Mouse (Mus musculus) CH12.LX (cell line): Measurements from ENCODE around the gene Aatk. TPM values are rescaled to one million over a fixed set of nuclear protein-coding genes. Genes with fewer than 3 reads are reported as not detected.

ENCODE experiments used
- DNase-seq: peaks from one replicate; pipeline ENCODE4 v3.0.0-alpha.2; 2013; ENCODE audit errors: extremely low read depth
- H3K27ac ChIP-seq: 2 replicates; pipeline ENCODE4 v1.5.1; 2012; ENCODE audit warnings: low read depth, mild to moderate bottlenecking, control low read depth, moderate library complexity; ENCODE audit not compliant: insufficient read depth
- H3K27me3 ChIP-seq: replicated peaks from 2 replicates; pipeline ENCODE3; 2012; ENCODE audit warnings: inconsistent platforms
- H3K36me3 ChIP-seq, 2 experiments: replicated peaks in 1 of 2; 2 replicates each; pipeline versions ENCODE3 to v1.6.1; 2012; ENCODE audit warnings: inconsistent platforms in 1 of 2, low read length in 1 of 2, mild to moderate bottlenecking in 1 of 2, mixed read lengths in 1 of 2, moderate library complexity in 1 of 2; ENCODE audit not compliant: control insufficient read depth in 1 of 2, insufficient read depth in 1 of 2
- H3K4me1 ChIP-seq, 2 experiments: 2 replicates each; pipeline ENCODE4 v1.6.1; 2012; ENCODE audit warnings: inconsistent platforms in 1 of 2, moderate library complexity in 1 of 2; ENCODE audit not compliant: insufficient read depth in 2 of 2, control insufficient read depth in 1 of 2
- H3K4me2 ChIP-seq: 2 replicates; pipeline ENCODE4 v1.6.1; 2012; ENCODE audit warnings: low read depth, mild to moderate bottlenecking, control low read depth; ENCODE audit not compliant: poor library complexity, insufficient read depth, severe bottlenecking
- H3K4me3 ChIP-seq, 3 experiments: fragments of 150-350 bp in 1 of 3; sonication (generic) in 1 of 3; replicated peaks in 1 of 3; 2 replicates each; pipeline versions ENCODE3 to v1.5.1; 2011 to 2012; ENCODE audit warnings: low read depth in 2 of 3, low read length in 2 of 3, mild to moderate bottlenecking in 2 of 3, moderate library complexity in 2 of 3, control low read depth in 1 of 3, improper control_type of control experiment in 1 of 3, inconsistent platforms in 1 of 3, mixed read lengths in 1 of 3; ENCODE audit not compliant: poor library complexity in 1 of 3
- H3K79me2 ChIP-seq: replicated peaks from 2 replicates; pipeline ENCODE4 v1.6.1; 2012; ENCODE audit warnings: mild to moderate bottlenecking, moderate library complexity; ENCODE audit not compliant: control insufficient read depth, poor library complexity, insufficient read depth, severe bottlenecking; ENCODE audit errors: extremely low read depth
- H3K9ac ChIP-seq: 2 replicates; pipeline ENCODE4 v1.6.1; 2012; ENCODE audit warnings: low read depth, mild to moderate bottlenecking, control low read depth, moderate library complexity; ENCODE audit not compliant: insufficient read depth
- H3K9me3 ChIP-seq: replicated peaks from 2 replicates; pipeline ENCODE3; 2012; ENCODE audit warnings: low read length, inconsistent platforms, mixed read lengths
- EP300 ChIP-seq: IDR thresholded peaks from 2 replicates; pipeline ENCODE4 v1.6.1; 2011; ENCODE audit warnings: low read length, improper control_type of control experiment
- ETS1 ChIP-seq: conservative IDR thresholded peaks from 2 replicates; pipeline ENCODE4 v1.6.1; 2012; ENCODE audit warnings: low read depth, mild to moderate bottlenecking, inconsistent platforms, low read length, improper control_type of control experiment, moderate library complexity
- KAT2A ChIP-seq: IDR thresholded peaks from 2 replicates; pipeline ENCODE4 v1.6.1; 2012; ENCODE audit warnings: low read length, improper control_type of control experiment, inconsistent platforms; ENCODE audit not compliant: insufficient replicate concordance
- MEF2A ChIP-seq: IDR thresholded peaks from 2 replicates; pipeline ENCODE4 v1.6.1; 2014; ENCODE audit warnings: low read depth, mild to moderate bottlenecking, inconsistent platforms, low read length, improper control_type of control experiment, borderline replicate concordance
- NRF1 ChIP-seq: IDR thresholded peaks from 2 replicates; pipeline ENCODE4 v1.6.1; 2014; ENCODE audit warnings: low read depth, mild to moderate bottlenecking, inconsistent platforms, low read length, improper control_type of control experiment, moderate library complexity
- SIN3A ChIP-seq: IDR thresholded peaks from 2 replicates; pipeline ENCODE4 v1.6.1; 2012; ENCODE audit warnings: low read length, improper control_type of control experiment, inconsistent platforms
- ZNF384 ChIP-seq: IDR thresholded peaks from 2 replicates; pipeline ENCODE4 v1.6.1; 2012; ENCODE audit warnings: low read depth, low read length, improper control_type of control experiment, inconsistent platforms
- dilution Hi-C: fragments of 300-500 bp; cut with MboI; formaldehyde crosslinking; loops from 2 replicates; pipeline ENCODE4 v1.14.3; 2020; ENCODE audit warnings: low sequenced_read_pairs; ENCODE audit not compliant: extremely low pct_unique_long_range_greater_than_20kb, extremely low pct_ligation_motif_present
- in situ Hi-C: fragments of 300-500 bp; cut with MboI; formaldehyde crosslinking; loops from 3 replicates; pipeline ENCODE4 v1.14.3; 2019; ENCODE audit warnings: low sequenced_read_pairs, low pct_ligation_motif_present, low pct_unique_long_range_greater_than_20kb, mixed read lengths
- polyA plus RNA-seq: library from polyadenylated mRNA; unstranded; fragments of >175 nt; gene quantifications from 2 replicates; pipeline ENCODE4 v1.2.1, GENCODE M21; 2012; ENCODE audit warnings: low read depth; ENCODE audit not compliant: insufficient read length
- total RNA-seq, 2 experiments: library from RNA; depleted of rRNA; stranded (reverse); fragments of 300-350 nt in 1 of 2; fragments of >200 nt in 1 of 2; gene quantifications; 2 replicates each; pipeline ENCODE4 v1.2.3; 2012 to 2014

Aatk gene
- total and polyA plus RNA-seq, 3 experiments: 0.08 to 0.21 (median 0.19) TPM

GRCm38 (mm10) chr11:119975739-119976501 lies 71.0 kb downstream of the Aatk start:
- TF ChIP-seq NRF1: no peak
- TF ChIP-seq ZNF384: no peak
- TF ChIP-seq EP300: no peak
- peaks cover under 1 to 3% of the 10 kb centered on the region in 2 experiments; a peak in 2 of 4 replicates for H3K4me1 ChIP-seq
- H3K4me3 ChIP-seq: no peak overlapping the region
- dilution Hi-C loops (no loop called here), in situ Hi-C loops (no loop called here)
- H3K36me3 ChIP-seq: peaks cover 0 to 2% of the 10 kb centered on the region in 2 experiments
- H3K79me2 ChIP-seq: no peaks in the 10 kb centered on the region
- no peaks in the 10 kb centered on the region for H3K9me3 ChIP-seq
- no peaks in the 10 kb centered on the region for H3K27me3 ChIP-seq
- no peak for DNase-seq
- H3K9ac ChIP-seq: no peak overlapping the region
- no peak overlapping the region for H3K27ac ChIP-seq
- no peak overlapping the region for H3K4me2 ChIP-seq

GRCm38 (mm10) chr11:119973789-119974188 lies 73.2 kb downstream of the Aatk start:
- Histone ChIP-seq H3K79me2 (no peaks in the 10 kb centered on the region), H3K27me3 (no peaks in the 10 kb centered on the region), H3K4me2 (no peak overlapping the region), H3K9me3 (no peaks in the 10 kb centered on the region), H3K27ac (no peak overlapping the region), H3K36me3 (peaks cover 0 to 4% of the 10 kb centered on the region in 2 experiments), H3K4me3 (no peak overlapping the region), H3K9ac (no peak overlapping the region), H3K4me1 (peaks cover 3 to 10% of the 10 kb centered on the region in 2 experiments; a peak in 2 of 4 replicates)
- TF ChIP-seq MEF2A: no peak
- no peak for TF ChIP-seq SIN3A
- no peak for TF ChIP-seq KAT2A
- no peak for DNase-seq
- dilution Hi-C loops: no loop called here
- in situ Hi-C loops: no loop called here

- H3K79me2 ChIP-seq: no peaks in the 10 kb centered on the region
- in situ Hi-C loops (no loop called here), dilution Hi-C loops (no loop called here)
- no peaks in the 10 kb centered on the region for H3K9me3 ChIP-seq
- H3K36me3 ChIP-seq: peaks cover 0 to 7% of the 10 kb centered on the region in 2 experiments
- TF ChIP-seq ETS1: no peak
- no peak for DNase-seq
- no peak overlapping the region for H3K27ac ChIP-seq
- H3K4me2 ChIP-seq: no peak overlapping the region
- H3K9ac ChIP-seq: no peak overlapping the region
- H3K4me3 ChIP-seq: no peak overlapping the region
- H3K27me3 ChIP-seq: no peaks in the 10 kb centered on the region
- H3K4me1 ChIP-seq: peaks cover 3 to 10% of the 10 kb centered on the region in 2 experiments; a peak in 2 of 4 replicates
Observed at GRCm38 (mm10) chr11:119970021-119970851, 76.7 kb downstream of the Aatk start.
